Mouse (Mus musculus): ENCODE measurements around the gene Eif4enif1. TPM values are rescaled to one million over a fixed set of nuclear protein-coding genes. Genes with fewer than 3 reads are reported as not detected.
"Not testable (repeated sequence)": the region's sequence is repeated elsewhere in the genome, so short reads cannot be mapped to it uniquely, and the experiment has no call there.

The Eif4enif1 gene
- polyA plus RNA-seq, 1 experiment from 2014 or later = 46.8 TPM

GRCm38 (mm10) chr11:3167571-3168001 is 34.6 kb upstream of the Eif4enif1 start:
- H3K4me2 ChIP-seq; H3K4me1 ChIP-seq; H3K4me3 ChIP-seq; ATAC-seq; H3K36me3 ChIP-seq (ENCODE audit: poor library complexity, severe bottlenecking); H3K9ac ChIP-seq; H3K27me3 ChIP-seq; H3K27ac ChIP-seq: not testable (repeated sequence)
- 70% methylated on average over 4 of the region's 4 CpGs for WGBS
- peaks cover 25% of the 10 kb centered on the region for H3K9me3 ChIP-seq (replicated peaks)

- H3K27me3 ChIP-seq; H3K36me3 ChIP-seq (ENCODE audit: poor library complexity, severe bottlenecking); H3K4me3 ChIP-seq; H3K4me2 ChIP-seq; H3K4me1 ChIP-seq; H3K27ac ChIP-seq; H3K9ac ChIP-seq: not testable (repeated sequence)
- H3K9me3 ChIP-seq (replicated peaks) = peaks cover 28% of the 10 kb centered on the region
- ATAC-seq = peak; percentile 5; the same call in 1 of the 2 replicates
- 71% methylated on average over 2 of the region's 2 CpGs for WGBS
Observed at GRCm38 (mm10) chr11:3169042-3169441, 33.1 kb upstream of the Eif4enif1 start.

- H3K4me1 ChIP-seq; H3K36me3 ChIP-seq (ENCODE audit: poor library complexity, severe bottlenecking); H3K27me3 ChIP-seq; H3K4me3 ChIP-seq; H3K4me2 ChIP-seq; H3K27ac ChIP-seq; ATAC-seq; H3K9ac ChIP-seq: not testable (repeated sequence)
- whole genome bisulfite sequencing = 71% methylated on average over 1 of the region's 1 CpGs
- H3K9me3 ChIP-seq (replicated peaks) = peaks cover 22% of the 10 kb centered on the region
Observed at GRCm38 (mm10) chr11:3171931-3172330, 30.3 kb upstream of the Eif4enif1 start.

- H3K4me3 ChIP-seq; ATAC-seq; H3K36me3 ChIP-seq (ENCODE audit: poor library complexity, severe bottlenecking); H3K27ac ChIP-seq; H3K27me3 ChIP-seq; H3K4me2 ChIP-seq; H3K4me1 ChIP-seq; H3K9ac ChIP-seq: not testable (repeated sequence)
- 64% methylated on average over 6 of the region's 6 CpGs for WGBS
- H3K9me3 ChIP-seq (replicated peaks) = peaks cover 20% of the 10 kb centered on the region
Observed at GRCm38 (mm10) chr11:3172526-3172925, 29.7 kb upstream of the Eif4enif1 start.

DNA sequence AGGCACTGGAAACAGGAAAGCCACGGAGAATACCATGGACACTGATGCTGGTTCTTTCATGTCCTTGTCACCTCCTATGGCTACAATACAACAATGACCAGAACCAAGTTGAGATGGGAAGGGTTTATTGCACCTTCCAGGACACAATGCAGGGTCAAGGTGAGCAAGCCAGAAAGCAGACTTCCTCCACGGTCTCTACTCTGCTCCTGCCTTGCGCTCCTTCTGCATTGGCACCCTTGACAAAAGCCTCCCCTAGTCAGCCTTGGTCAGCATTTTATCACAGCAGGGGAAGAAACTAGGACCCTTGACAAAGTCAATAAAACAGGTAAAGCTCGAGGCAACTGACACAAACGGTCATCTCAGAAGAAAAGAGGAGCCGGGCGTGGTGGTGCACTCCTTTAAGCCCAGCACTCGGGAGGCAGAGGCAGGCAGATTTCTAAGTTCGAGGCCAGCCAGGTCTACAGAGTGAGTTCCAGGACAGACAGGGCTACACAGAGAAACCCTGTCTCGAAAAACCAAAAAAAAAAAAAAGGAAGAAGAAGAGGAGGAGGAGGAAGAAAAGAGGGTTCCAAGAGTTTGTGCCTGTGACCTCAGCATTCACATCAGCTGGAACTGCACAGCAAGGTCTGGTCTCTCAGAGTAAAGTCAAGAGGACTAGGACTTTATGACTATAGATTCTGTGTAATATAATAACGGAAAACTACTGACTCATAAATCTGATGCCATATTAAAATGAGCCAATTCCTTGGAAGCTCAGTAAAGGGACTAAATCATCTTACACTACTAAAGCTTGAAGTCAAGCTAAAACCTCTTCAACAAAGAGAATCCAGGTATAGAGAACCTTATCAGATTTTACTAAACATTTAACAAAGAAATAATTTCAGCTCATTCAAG is 28.5 kb upstream of the Eif4enif1 start:
- H3K9ac ChIP-seq = not testable (repeated sequence)

DNA sequence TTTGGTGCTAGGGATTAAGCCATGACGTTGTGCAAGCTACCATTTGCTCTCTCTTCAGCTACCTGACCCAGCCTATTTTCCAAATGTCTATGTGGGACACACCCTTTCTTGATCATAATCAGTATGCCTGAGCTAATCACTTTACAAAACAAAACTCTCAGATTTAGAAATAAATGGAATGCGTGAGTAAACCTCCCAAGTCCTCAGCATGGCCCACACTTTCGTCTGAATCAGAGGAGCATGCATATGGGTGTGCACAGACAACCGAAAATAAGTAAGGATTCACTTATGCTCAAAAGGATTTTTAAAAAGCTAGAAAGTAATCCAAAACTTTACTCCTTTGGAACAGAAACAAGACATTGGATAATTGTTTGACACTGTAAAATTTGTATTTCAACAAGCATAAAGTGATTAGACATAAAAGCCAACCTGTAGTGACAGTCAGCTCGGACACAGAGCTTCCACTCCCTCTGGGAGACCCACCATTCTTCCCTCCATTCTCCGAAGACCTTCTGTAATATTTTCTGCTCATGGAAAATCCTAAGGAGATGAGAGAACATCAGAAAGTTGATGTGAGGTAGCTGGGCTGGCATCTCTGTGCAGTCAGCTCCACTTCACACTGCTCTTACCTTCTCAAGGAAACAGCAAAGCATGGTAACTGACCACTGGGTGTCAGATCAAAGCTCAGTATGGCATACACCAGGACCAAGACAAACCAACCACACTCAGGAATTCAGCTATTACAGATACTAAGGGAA is 23.0 kb upstream of the Eif4enif1 start:
- H3K9me3 ChIP-seq (replicated peaks) = peaks cover 11% of the 10 kb centered on the region
- not testable (repeated sequence) for H3K27ac ChIP-seq; H3K36me3 ChIP-seq (ENCODE audit: poor library complexity, severe bottlenecking); H3K27me3 ChIP-seq; H3K4me3 ChIP-seq; ATAC-seq; H3K4me2 ChIP-seq; H3K9ac ChIP-seq; H3K4me1 ChIP-seq
- WGBS = 86% methylated on average over 6 of the region's 6 CpGs

More for the DNA sequence above, 28.5 kb upstream of the Eif4enif1 start:
- H3K4me3 ChIP-seq; H3K4me2 ChIP-seq; H3K27me3 ChIP-seq; H3K27ac ChIP-seq; H3K4me1 ChIP-seq; H3K36me3 ChIP-seq (ENCODE audit: poor library complexity, severe bottlenecking): not testable (repeated sequence)
- 83% methylated on average over 11 of the region's 11 CpGs for WGBS
- peaks cover 15% of the 10 kb centered on the region for H3K9me3 ChIP-seq (replicated peaks)
- peak; percentile 42; the same call in 1 of the 2 replicates for ATAC-seq

- not testable (repeated sequence) for ATAC-seq; H3K4me1 ChIP-seq; H3K36me3 ChIP-seq (ENCODE audit: poor library complexity, severe bottlenecking); H3K9ac ChIP-seq; H3K27ac ChIP-seq; H3K4me3 ChIP-seq; H3K4me2 ChIP-seq; H3K27me3 ChIP-seq
- H3K9me3 ChIP-seq (replicated peaks) = peaks cover 11% of the 10 kb centered on the region
- WGBS = 87% methylated on average over 7 of the region's 7 CpGs
Observed at GRCm38 (mm10) chr11:3179726-3180092, 22.5 kb upstream of the Eif4enif1 start.

- not testable (repeated sequence) for H3K4me1 ChIP-seq; H3K27me3 ChIP-seq; H3K4me3 ChIP-seq; H3K36me3 ChIP-seq (ENCODE audit: poor library complexity, severe bottlenecking); H3K9ac ChIP-seq; H3K4me2 ChIP-seq; ATAC-seq; H3K27ac ChIP-seq
- H3K9me3 ChIP-seq (replicated peaks) = peaks cover 11% of the 10 kb centered on the region
- WGBS = 74% methylated on average over 6 of the region's 6 CpGs
Observed at GRCm38 (mm10) chr11:3180510-3181160, 21.6 kb upstream of the Eif4enif1 start.

- WGBS = 63% methylated on average over 4 of the region's 4 CpGs
- H3K36me3 ChIP-seq (ENCODE audit: poor library complexity, severe bottlenecking); H3K4me1 ChIP-seq; H3K4me3 ChIP-seq; H3K27ac ChIP-seq; H3K27me3 ChIP-seq; ATAC-seq; H3K4me2 ChIP-seq; H3K9ac ChIP-seq: not testable (repeated sequence)
- peaks cover 11% of the 10 kb centered on the region for H3K9me3 ChIP-seq (replicated peaks)
Observed at GRCm38 (mm10) chr11:3181250-3181649, 20.9 kb upstream of the Eif4enif1 start.

DNA sequence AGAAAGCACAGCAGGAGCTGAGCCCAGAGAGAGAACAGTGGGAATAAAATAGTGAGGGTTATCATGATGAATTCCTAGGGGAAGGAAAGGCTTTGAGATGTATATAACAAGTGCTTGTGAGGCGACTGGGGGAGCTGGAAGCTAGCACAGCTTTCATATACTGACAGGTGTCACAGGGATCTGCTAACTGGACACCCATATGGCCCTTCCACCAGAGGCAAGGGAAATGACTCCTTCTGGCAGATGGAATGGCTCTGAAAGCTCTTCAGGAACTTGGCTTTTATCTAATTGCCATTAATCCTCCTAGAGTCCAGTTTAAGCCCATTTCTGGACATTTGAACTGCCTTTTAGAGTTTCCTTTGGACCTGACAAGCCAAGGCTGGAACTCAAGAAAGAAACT is 20.2 kb upstream of the Eif4enif1 start:
- H3K4me3 ChIP-seq; H3K27ac ChIP-seq; ATAC-seq; H3K36me3 ChIP-seq (ENCODE audit: poor library complexity, severe bottlenecking); H3K4me1 ChIP-seq; H3K9ac ChIP-seq; H3K27me3 ChIP-seq; H3K4me2 ChIP-seq: not testable (repeated sequence)
- 24% methylated on average over 1 of the region's 1 CpGs for WGBS
- peaks cover 11% of the 10 kb centered on the region for H3K9me3 ChIP-seq (replicated peaks)

- H3K4me3 ChIP-seq = not testable (repeated sequence)
Observed at GRCm38 (mm10) chr11:3182707-3183106, 19.5 kb upstream of the Eif4enif1 start.

DNA sequence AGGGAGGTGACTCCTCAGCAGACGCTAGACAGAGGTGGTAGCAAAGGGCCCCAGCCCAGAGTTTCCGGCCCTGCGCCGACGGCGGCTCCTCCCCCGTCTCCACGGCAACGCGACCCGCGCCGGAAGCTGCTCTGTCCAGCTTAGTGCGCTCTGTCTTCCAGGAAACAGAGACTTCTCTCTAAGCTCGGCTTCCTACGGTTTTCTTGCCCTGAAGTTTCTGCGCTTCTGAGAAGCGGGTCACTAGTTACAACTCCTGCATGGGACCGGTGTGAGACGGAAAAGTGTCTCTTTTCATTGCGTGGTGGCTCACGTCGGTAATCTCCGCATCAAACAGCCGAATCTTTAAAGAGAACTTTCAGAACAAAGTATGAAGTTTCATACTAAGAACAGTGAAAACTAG is 8.8 kb upstream of the Eif4enif1 start, which contains the start of gene Sfi1:
Sfi1 (minus strand) TSS at position 101 of the 400 bp plus-strand sequence.
- H3K27me3 ChIP-seq = no peaks in the 10 kb centered on the region
- H3K9me3 ChIP-seq (replicated peaks) = no peaks in the 10 kb centered on the region
- no peaks in the 10 kb centered on the region for H3K36me3 ChIP-seq (ENCODE audit: poor library complexity, severe bottlenecking)
- no peak within 1 kb of the TSS for H3K4me2 ChIP-seq
- H3K9ac ChIP-seq = no peak within 1 kb of the TSS
- no peak within 1 kb of the TSS for H3K27ac ChIP-seq
- H3K4me3 ChIP-seq = no peak within 1 kb of the TSS
- no peaks in the 10 kb centered on the region for H3K4me1 ChIP-seq
- no peak for ATAC-seq
- WGBS = 85% methylated on average over 25 of the region's 25 CpGs

More at GRCm38 (mm10) chr11:3182707-3183106, 19.5 kb upstream of the Eif4enif1 start:
- 91% methylated on average over 1 of the region's 1 CpGs for WGBS
- not testable (repeated sequence) for H3K27ac ChIP-seq; H3K4me2 ChIP-seq; H3K4me1 ChIP-seq; H3K36me3 ChIP-seq (ENCODE audit: poor library complexity, severe bottlenecking); ATAC-seq; H3K27me3 ChIP-seq; H3K9ac ChIP-seq
- peaks cover 11% of the 10 kb centered on the region for H3K9me3 ChIP-seq (replicated peaks)
